Mouse (Mus musculus): ENCODE results near the gene Fam19a5. TPM values are rescaled to one million over a fixed set of nuclear protein-coding genes. Genes with fewer than 3 reads are reported as not detected.

Gene Fam19a5
- polyA plus RNA-seq, 1 experiment, result 0.68 TPM

DNA sequence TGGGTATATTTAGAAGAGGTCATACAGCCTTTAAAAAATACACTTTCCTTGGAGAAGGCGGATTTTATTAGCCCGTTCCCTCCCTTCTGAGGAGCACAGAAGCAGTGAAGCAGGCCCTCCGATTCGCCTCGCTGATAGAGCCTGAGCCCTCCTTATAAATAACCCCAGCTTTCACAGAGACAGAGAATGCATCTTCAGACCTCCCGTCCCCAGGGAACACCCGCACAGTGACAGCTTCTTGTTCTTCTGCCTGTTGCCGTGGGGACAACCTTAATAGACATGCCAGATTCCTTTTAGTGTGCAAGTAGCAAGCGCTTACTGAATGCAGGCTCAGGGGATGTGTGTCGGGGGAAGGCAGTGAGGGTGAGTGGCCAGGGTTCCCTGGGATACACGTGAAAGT is 94.2 kb downstream of the Fam19a5 start:
- H3K27me3 ChIP-seq (ENCODE audit: control insufficient read depth, insufficient read depth, low read length), result no peaks in the 10 kb centered on the region
- H3K4me1 ChIP-seq (ENCODE audit: control insufficient read depth, insufficient read depth, low read length), result no peaks in the 10 kb centered on the region
- TF ChIP-seq POLR2A (IDR thresholded peaks at IDR 0.05; ENCODE audit: control insufficient read depth, low read depth, low read length) (no peak), CTCF (IDR thresholded peaks at IDR 0.05; ENCODE audit: control insufficient read depth, insufficient read depth, insufficient replicate concordance, low read depth, low read length) (no peak)
- no peaks in the 10 kb centered on the region for H3K36me3 ChIP-seq (ENCODE audit: control insufficient read depth, insufficient read depth, low read length)
- no peak overlapping the region for H3K27ac ChIP-seq (ENCODE audit: control insufficient read depth, insufficient read depth, low read depth, low read length)
- H3K4me3 ChIP-seq (ENCODE audit: control insufficient read depth, low read depth, low read length), result no peak overlapping the region

DNA sequence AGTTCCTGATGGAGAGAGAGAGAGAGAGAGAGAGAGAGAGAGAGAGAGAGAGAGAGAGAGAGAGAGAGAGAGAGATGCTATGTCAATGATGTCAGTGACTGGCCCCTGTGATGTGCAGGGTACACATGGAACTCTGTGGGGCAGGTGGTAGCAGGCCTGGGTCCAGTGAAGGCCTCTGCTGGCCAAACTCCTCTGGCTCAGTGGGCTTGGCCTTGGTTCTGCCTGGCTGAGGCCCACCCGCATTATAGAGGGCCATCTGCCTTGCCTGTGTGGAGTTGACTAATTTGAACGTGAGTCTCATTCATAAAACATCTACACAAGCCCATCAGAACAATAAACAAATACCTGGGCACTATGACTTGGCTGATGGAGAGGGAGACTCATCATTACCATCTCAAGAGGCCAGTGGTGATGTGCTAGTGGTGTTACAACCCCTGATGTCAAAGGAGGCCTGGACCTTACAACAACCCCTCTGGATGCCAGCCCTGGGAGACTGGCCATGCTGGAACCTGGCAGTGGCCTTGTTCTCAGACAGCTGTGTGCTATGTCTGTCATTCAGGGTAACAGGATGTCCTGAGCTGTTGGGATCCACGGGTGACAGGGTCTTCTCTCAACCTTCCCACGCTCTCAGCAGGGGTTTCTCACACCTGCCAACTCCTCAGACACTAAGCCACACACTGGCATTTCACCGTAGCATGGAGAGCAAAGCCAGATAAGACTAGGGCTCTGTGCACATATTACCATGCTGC is 102.4 kb downstream of the Fam19a5 start:
- Histone ChIP-seq H3K27me3 (ENCODE audit: control insufficient read depth, insufficient read depth, low read length) (no peaks in the 10 kb centered on the region), H3K4me3 (ENCODE audit: control insufficient read depth, low read depth, low read length) (no peak overlapping the region), H3K27ac (ENCODE audit: control insufficient read depth, insufficient read depth, low read depth, low read length) (no peak overlapping the region), H3K4me1 (ENCODE audit: control insufficient read depth, insufficient read depth, low read length) (no peaks in the 10 kb centered on the region), H3K36me3 (ENCODE audit: control insufficient read depth, insufficient read depth, low read length) (no peaks in the 10 kb centered on the region)
- TF ChIP-seq CTCF (IDR thresholded peaks at IDR 0.05; ENCODE audit: control insufficient read depth, insufficient read depth, insufficient replicate concordance, low read depth, low read length), result no peak
- no peak for TF ChIP-seq POLR2A (IDR thresholded peaks at IDR 0.05; ENCODE audit: control insufficient read depth, low read depth, low read length)

DNA sequence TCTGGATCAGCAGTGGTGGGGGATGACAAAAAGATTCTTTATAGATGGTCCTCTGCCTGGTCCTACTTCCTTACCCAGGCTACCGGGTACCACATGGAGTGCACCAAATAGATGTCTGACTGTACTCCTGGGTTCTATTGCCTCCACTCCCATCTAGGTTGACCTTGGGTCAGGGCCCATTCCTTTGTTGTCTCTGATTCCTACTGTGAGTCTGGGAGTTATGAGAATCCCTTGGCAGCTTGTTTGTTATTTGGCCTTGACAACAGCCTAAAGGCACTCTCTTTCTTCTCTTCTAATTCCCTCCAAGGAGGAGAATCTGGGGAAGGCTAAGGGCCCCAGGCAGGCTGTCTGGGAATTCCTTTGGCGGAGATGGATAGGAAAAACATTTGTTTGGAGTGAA is 105.6 kb downstream of the Fam19a5 start:
- Histone ChIP-seq H3K4me1 (ENCODE audit: control insufficient read depth, insufficient read depth, low read length) (no peaks in the 10 kb centered on the region), H3K36me3 (ENCODE audit: control insufficient read depth, insufficient read depth, low read length) (no peaks in the 10 kb centered on the region), H3K27me3 (ENCODE audit: control insufficient read depth, insufficient read depth, low read length) (no peaks in the 10 kb centered on the region), H3K4me3 (ENCODE audit: control insufficient read depth, low read depth, low read length) (no peak overlapping the region), H3K27ac (ENCODE audit: control insufficient read depth, insufficient read depth, low read depth, low read length) (no peak overlapping the region)
- TF ChIP-seq CTCF (IDR thresholded peaks at IDR 0.05; ENCODE audit: control insufficient read depth, insufficient read depth, insufficient replicate concordance, low read depth, low read length), result no peak
- no peak for TF ChIP-seq POLR2A (IDR thresholded peaks at IDR 0.05; ENCODE audit: control insufficient read depth, low read depth, low read length)

DNA sequence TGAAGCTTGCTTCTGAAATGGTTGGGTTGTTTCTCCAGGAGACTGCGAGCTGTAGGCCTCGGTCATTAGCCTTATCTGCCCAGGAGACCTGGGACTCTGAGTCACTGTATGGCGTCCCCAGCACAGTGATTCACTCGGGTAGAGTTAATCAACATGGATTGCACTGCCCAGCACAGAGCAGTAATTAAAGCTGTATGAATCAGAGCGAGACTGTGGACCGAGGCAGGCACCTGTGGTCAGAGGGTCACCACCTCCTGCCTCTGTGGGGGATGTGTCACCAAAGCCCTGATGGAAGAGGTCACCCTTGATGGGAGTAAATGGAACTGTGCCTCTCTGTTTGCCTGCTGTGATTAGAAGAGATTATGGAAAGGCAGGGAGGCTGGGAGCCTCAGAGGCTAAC is 110.5 kb downstream of the Fam19a5 start:
- Histone ChIP-seq H3K27me3 (ENCODE audit: control insufficient read depth, insufficient read depth, low read length) (no peaks in the 10 kb centered on the region), H3K4me3 (ENCODE audit: control insufficient read depth, low read depth, low read length) (no peak overlapping the region), H3K27ac (ENCODE audit: control insufficient read depth, insufficient read depth, low read depth, low read length) (no peak overlapping the region), H3K4me1 (ENCODE audit: control insufficient read depth, insufficient read depth, low read length) (no peaks in the 10 kb centered on the region), H3K36me3 (ENCODE audit: control insufficient read depth, insufficient read depth, low read length) (no peaks in the 10 kb centered on the region)
- TF ChIP-seq CTCF (IDR thresholded peaks at IDR 0.05; ENCODE audit: control insufficient read depth, insufficient read depth, insufficient replicate concordance, low read depth, low read length), result no peak
- TF ChIP-seq POLR2A (IDR thresholded peaks at IDR 0.05; ENCODE audit: control insufficient read depth, low read depth, low read length), result no peak

DNA sequence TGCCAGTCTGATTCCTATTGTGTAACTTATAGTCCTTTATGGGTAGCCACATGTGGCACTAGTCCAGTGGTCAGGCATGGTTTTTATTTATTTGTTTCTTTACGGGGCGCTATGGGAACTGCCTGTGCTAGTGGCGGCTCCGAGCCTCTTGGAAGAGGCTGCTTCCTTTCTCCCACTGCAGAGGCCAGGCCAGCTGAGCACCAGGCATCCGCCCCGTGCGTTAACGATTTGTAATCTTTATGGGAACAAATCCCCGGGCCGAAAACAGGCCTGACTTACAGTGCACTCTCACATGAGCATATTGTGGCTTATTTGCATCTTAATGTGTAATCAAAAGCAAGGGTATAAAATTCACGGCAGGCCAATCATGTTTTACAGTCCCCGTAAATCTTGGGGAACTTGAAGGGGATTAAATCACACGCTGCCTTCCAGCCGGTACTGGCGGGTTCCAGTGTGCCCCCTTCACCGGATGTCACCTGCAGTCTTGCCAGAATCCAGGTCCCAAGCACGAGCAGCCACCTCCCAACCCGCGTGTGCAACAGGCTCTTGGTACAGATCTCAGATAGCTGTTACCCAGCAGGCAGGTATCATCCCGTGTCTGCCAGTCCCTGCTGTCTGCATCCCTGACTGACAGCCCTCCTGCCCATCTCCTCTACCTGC is 112.5 kb downstream of the Fam19a5 start:
- no peaks in the 10 kb centered on the region for H3K36me3 ChIP-seq (ENCODE audit: control insufficient read depth, insufficient read depth, low read length)
- H3K4me3 ChIP-seq (ENCODE audit: control insufficient read depth, low read depth, low read length), result no peak overlapping the region
- no peaks in the 10 kb centered on the region for H3K27me3 ChIP-seq (ENCODE audit: control insufficient read depth, insufficient read depth, low read length)
- TF ChIP-seq POLR2A (IDR thresholded peaks at IDR 0.05; ENCODE audit: control insufficient read depth, low read depth, low read length) (no peak), CTCF (IDR thresholded peaks at IDR 0.05; ENCODE audit: control insufficient read depth, insufficient read depth, insufficient replicate concordance, low read depth, low read length) (no peak)
- no peaks in the 10 kb centered on the region for H3K4me1 ChIP-seq (ENCODE audit: control insufficient read depth, insufficient read depth, low read length)
- H3K27ac ChIP-seq (ENCODE audit: control insufficient read depth, insufficient read depth, low read depth, low read length), result no peak overlapping the region

DNA sequence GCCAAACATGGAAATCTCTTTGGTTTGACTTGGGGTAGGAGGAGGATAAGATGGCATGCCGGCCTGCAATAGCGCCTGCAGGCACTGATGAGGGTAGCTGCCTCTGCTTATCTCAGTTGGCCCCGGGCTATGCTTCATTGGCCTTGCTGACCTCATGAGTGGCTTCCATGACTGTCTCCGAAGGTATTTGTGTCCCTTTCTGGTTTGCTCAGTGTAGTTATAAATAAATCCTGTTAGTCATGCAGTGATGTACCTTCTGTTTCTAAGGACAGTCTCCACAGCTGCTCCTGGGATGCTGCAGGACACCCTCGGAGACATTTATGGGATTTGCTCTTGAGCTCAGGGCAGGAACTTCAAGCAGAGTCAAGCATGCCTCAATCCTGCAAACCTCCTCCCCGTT is 115.6 kb downstream of the Fam19a5 start:
- no peak for TF ChIP-seq CTCF (IDR thresholded peaks at IDR 0.05; ENCODE audit: control insufficient read depth, insufficient read depth, insufficient replicate concordance, low read depth, low read length)
- TF ChIP-seq POLR2A (IDR thresholded peaks at IDR 0.05; ENCODE audit: control insufficient read depth, low read depth, low read length), result no peak
- no peak overlapping the region for H3K27ac ChIP-seq (ENCODE audit: control insufficient read depth, insufficient read depth, low read depth, low read length)

DNA sequence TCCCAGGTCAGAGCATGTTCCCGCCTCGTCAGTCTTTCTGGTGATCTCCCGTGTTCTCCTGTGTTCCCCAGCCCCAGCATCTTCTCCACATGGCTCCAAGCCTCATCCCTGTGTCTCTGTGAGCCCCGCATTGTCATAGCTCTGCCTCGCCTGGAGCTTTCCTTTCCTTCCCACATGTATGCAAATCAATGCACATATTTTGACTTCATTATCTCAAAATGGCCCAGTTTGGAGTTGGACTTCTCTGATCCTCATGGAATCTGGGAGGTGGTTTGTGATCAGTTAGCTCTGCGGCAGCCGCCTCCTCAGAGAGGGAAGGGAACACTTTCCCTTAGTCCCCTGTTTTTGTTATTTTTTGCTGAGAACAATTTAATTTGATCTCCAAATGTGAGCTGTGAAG is 117.9 kb downstream of the Fam19a5 start:
- no peaks in the 10 kb centered on the region; the same call in 1 of the 2 replicates for H3K4me1 ChIP-seq (ENCODE audit: control insufficient read depth, insufficient read depth, low read length)
- H3K4me3 ChIP-seq (ENCODE audit: control insufficient read depth, low read depth, low read length), result no peak overlapping the region
- H3K27me3 ChIP-seq (ENCODE audit: control insufficient read depth, insufficient read depth, low read length), result no peaks in the 10 kb centered on the region
- no peak overlapping the region for H3K27ac ChIP-seq (ENCODE audit: control insufficient read depth, insufficient read depth, low read depth, low read length)
- no peaks in the 10 kb centered on the region for H3K36me3 ChIP-seq (ENCODE audit: control insufficient read depth, insufficient read depth, low read length)
- TF ChIP-seq POLR2A (IDR thresholded peaks at IDR 0.05; ENCODE audit: control insufficient read depth, low read depth, low read length), result no peak
- no peak for TF ChIP-seq CTCF (IDR thresholded peaks at IDR 0.05; ENCODE audit: control insufficient read depth, insufficient read depth, insufficient replicate concordance, low read depth, low read length)

More for the DNA sequence above, 115.6 kb downstream of the Fam19a5 start:
- no peak overlapping the region for H3K4me3 ChIP-seq (ENCODE audit: control insufficient read depth, low read depth, low read length)
- H3K36me3 ChIP-seq (ENCODE audit: control insufficient read depth, insufficient read depth, low read length), result no peaks in the 10 kb centered on the region
- H3K27me3 ChIP-seq (ENCODE audit: control insufficient read depth, insufficient read depth, low read length), result no peaks in the 10 kb centered on the region
- H3K4me1 ChIP-seq (ENCODE audit: control insufficient read depth, insufficient read depth, low read length), result no peaks in the 10 kb centered on the region
